Mouse (Mus musculus) hindbrain, embryonic 15.5 days (tissue): ENCODE results near the gene Dlgap1. TPM values are rescaled to one million over a fixed set of nuclear protein-coding genes. Genes with fewer than 3 reads are reported as not detected.

Source experiments
- ATAC-seq: fragments of 200-750 bp; cut with Nextera tagmentation; 2 replicates; pipeline ENCODE4 v1.8.0; 2017; ENCODE audit warnings: low read depth, moderate number of reproducible peaks, moderate TSS enrichment; ENCODE audit not compliant: low FRiP score
- H3K27ac ChIP-seq: fragments of 300-500 bp; sonication (generic); replicated peaks from 2 replicates; pipeline ENCODE4 v1.5.1; 2015; ENCODE audit warnings: mild to moderate bottlenecking, inconsistent platforms
- H3K27me3 ChIP-seq: fragments of 300-500 bp; sonication (generic); 2 replicates; pipeline ENCODE4 v1.6.1; 2015; ENCODE audit warnings: control low read depth, inconsistent platforms
- H3K36me3 ChIP-seq: fragments of 300-500 bp; sonication (generic); 2 replicates; pipeline ENCODE4 v1.6.1; 2015; ENCODE audit warnings: control low read depth, inconsistent platforms
- H3K4me1 ChIP-seq: fragments of 300-500 bp; sonication (generic); replicated peaks from 2 replicates; pipeline ENCODE4 v1.6.1; 2015; ENCODE audit warnings: control low read depth, inconsistent platforms
- H3K4me2 ChIP-seq: fragments of 300-500 bp; sonication (generic); 2 replicates; pipeline ENCODE4 v1.6.1; 2015; ENCODE audit warnings: moderate library complexity, mild to moderate bottlenecking, inconsistent platforms
- H3K4me3 ChIP-seq: fragments of 300-500 bp; sonication (generic); 2 replicates; pipeline ENCODE4 v1.5.1; 2015; ENCODE audit warnings: mild to moderate bottlenecking, inconsistent platforms
- H3K9ac ChIP-seq: fragments of 300-500 bp; sonication (generic); 2 replicates; pipeline ENCODE4 v1.6.1; 2015; ENCODE audit warnings: inconsistent platforms
- H3K9me3 ChIP-seq: fragments of 300-500 bp; sonication (generic); 2 replicates; pipeline ENCODE4 v1.6.1; 2016; ENCODE audit warnings: control low read depth, inconsistent platforms
- WGBS: fragments of 180-500 bp; shearing (Covaris S2); methylation state at CpG from one replicate; pipeline ENCODE4 v1.1.7; 2015; 5-methylcytosine and 5-hydroxymethylcytosine counted together
- polyA plus RNA-seq: library from polyadenylated mRNA; unstranded; fragments of >200 nt; fragmentation: Nextera tagmentation; extraction: Ambion mirVana; gene quantifications from 2 replicates; pipeline ENCODE4 v1.2.1, GENCODE M21; 2015

Gene Dlgap1
- polyA plus RNA-seq, 1 experiment from 2014 or later, result 39.5 TPM

- H3K4me3 ChIP-seq, result no peak overlapping the region
- H3K9ac ChIP-seq, result no peak overlapping the region
- no peaks in the 10 kb centered on the region for H3K27me3 ChIP-seq
- no peaks in the 10 kb centered on the region for H3K36me3 ChIP-seq
- no peak overlapping the region for H3K4me2 ChIP-seq
- no peak for ATAC-seq
- H3K9me3 ChIP-seq, result no peaks in the 10 kb centered on the region
- no peaks in the 10 kb centered on the region for H3K4me1 ChIP-seq
- H3K27ac ChIP-seq, result no peak overlapping the region
- 82% methylated on average over 10 of the region's 10 CpGs for WGBS
Measured at GRCm38 (mm10) chr17:70762634-70763033, 793.8 kb downstream of the Dlgap1 start.

GRCm38 (mm10) chr17:70765337-70765736, 796.5 kb downstream of the Dlgap1 start:
- ATAC-seq, result no peak
- Histone ChIP-seq H3K4me3 (no peak overlapping the region), H3K36me3 (0 out of 2 replicates have a peak, but pooled peaks cover 4% of the 10 kb centered on the region), H3K27me3 (no peaks in the 10 kb centered on the region), H3K9me3 (no peaks in the 10 kb centered on the region), H3K4me2 (no peak overlapping the region), H3K9ac (no peak overlapping the region), H3K27ac (no peak overlapping the region), H3K4me1 (no peaks in the 10 kb centered on the region)
- 97% methylated on average over 9 of the region's 9 CpGs for WGBS

- no peaks in the 10 kb centered on the region for H3K9me3 ChIP-seq
- H3K27me3 ChIP-seq, result no peaks in the 10 kb centered on the region
- no peak overlapping the region for H3K27ac ChIP-seq
- no peak for ATAC-seq
- no peak overlapping the region for H3K9ac ChIP-seq
- no peak overlapping the region for H3K4me3 ChIP-seq
- WGBS, result 92% methylated on average over 18 of the region's 18 CpGs
- H3K4me1 ChIP-seq, result no peaks in the 10 kb centered on the region
- 0 out of 2 replicates have a peak, but pooled peaks cover 4% of the 10 kb centered on the region for H3K36me3 ChIP-seq
- H3K4me2 ChIP-seq, result no peak overlapping the region
Measured at GRCm38 (mm10) chr17:70765976-70766375, 797.1 kb downstream of the Dlgap1 start.

GRCm38 (mm10) chr17:70772120-70772899, 803.4 kb downstream of the Dlgap1 start:
- H3K4me2 ChIP-seq, result no peak overlapping the region
- H3K9ac ChIP-seq, result no peak overlapping the region
- no peak for ATAC-seq
- no peaks in the 10 kb centered on the region for H3K9me3 ChIP-seq
- H3K4me3 ChIP-seq, result no peak overlapping the region
- H3K27me3 ChIP-seq, result no peaks in the 10 kb centered on the region
- H3K4me1 ChIP-seq, result no peaks in the 10 kb centered on the region
- 9% methylated on average over 10 of the region's 10 CpGs for WGBS
- H3K27ac ChIP-seq, result no peak overlapping the region
- 0 out of 2 replicates have a peak, but pooled peaks cover 4% of the 10 kb centered on the region for H3K36me3 ChIP-seq

DNA sequence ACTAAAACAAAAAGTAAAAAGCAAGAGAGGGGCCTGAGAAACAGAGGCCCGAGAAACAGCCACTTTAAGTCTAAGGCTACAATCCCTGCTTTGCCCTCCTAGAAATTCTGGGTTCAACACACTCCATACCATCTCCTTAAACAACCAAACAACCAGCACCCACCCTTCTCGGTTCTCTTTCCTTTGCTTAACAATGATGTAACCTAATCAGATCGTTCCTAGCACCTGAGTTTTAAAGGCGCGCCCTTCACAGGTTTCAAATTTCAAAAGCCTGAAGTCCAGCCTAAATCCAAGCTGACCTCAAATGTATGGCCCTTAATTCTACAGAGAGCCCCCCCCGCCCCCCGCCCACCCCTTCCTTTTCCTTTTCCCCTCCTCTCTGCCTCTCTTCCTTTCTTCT, 810.9 kb downstream of the Dlgap1 start:
- no peaks in the 10 kb centered on the region for H3K36me3 ChIP-seq
- H3K9ac ChIP-seq, result no peak overlapping the region
- no peak overlapping the region for H3K4me3 ChIP-seq
- ATAC-seq, result no peak
- no peak overlapping the region for H3K27ac ChIP-seq
- H3K4me2 ChIP-seq, result no peak overlapping the region
- no peaks in the 10 kb centered on the region for H3K9me3 ChIP-seq
- no peaks in the 10 kb centered on the region for H3K4me1 ChIP-seq
- 39% methylated on average over 7 of the region's 7 CpGs for WGBS
- no peaks in the 10 kb centered on the region for H3K27me3 ChIP-seq

- H3K27ac ChIP-seq, result no peak overlapping the region
- no peak overlapping the region for H3K4me2 ChIP-seq
Measured at GRCm38 (mm10) chr17:70780726-70781689, 812.1 kb downstream of the Dlgap1 start.

DNA sequence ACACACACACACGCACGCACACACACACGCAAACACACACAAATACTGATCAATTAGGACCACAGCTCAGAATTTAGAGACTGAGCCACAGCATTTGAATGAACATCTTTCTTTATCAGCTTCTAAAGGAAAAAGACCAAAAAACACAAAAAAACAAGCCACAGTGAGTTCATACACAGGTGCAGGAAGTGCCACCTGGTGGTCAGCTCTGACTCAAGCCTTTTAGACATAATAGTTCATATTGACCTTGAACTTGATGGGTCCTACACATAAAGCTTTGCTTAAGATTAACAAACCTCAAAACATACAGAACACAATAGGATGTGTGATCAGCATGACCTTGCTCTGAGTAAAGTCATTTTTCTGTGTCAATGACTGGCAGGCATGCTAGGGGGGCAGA, 814.4 kb downstream of the Dlgap1 start:
- ATAC-seq, result no peak
- 86% methylated on average over 3 of the region's 3 CpGs for WGBS
- no peak overlapping the region for H3K27ac ChIP-seq
- H3K36me3 ChIP-seq, result 0 out of 2 replicates have a peak, but pooled peaks cover 7% of the 10 kb centered on the region
- no peaks in the 10 kb centered on the region for H3K4me1 ChIP-seq
- no peak overlapping the region for H3K4me2 ChIP-seq
- no peaks in the 10 kb centered on the region for H3K27me3 ChIP-seq
- no peak overlapping the region for H3K9ac ChIP-seq
- no peaks in the 10 kb centered on the region for H3K9me3 ChIP-seq
- no peak overlapping the region for H3K4me3 ChIP-seq

More at GRCm38 (mm10) chr17:70780726-70781689, 812.1 kb downstream of the Dlgap1 start:
- Histone ChIP-seq H3K36me3 (no peaks in the 10 kb centered on the region), H3K9me3 (no peaks in the 10 kb centered on the region), H3K27me3 (no peaks in the 10 kb centered on the region), H3K9ac (no peak overlapping the region), H3K4me1 (no peaks in the 10 kb centered on the region), H3K4me3 (no peak overlapping the region)
- peak; percentile 79; the same call in 1 of the 2 replicates for ATAC-seq
- WGBS, result 40% methylated on average over 18 of the region's 18 CpGs

DNA sequence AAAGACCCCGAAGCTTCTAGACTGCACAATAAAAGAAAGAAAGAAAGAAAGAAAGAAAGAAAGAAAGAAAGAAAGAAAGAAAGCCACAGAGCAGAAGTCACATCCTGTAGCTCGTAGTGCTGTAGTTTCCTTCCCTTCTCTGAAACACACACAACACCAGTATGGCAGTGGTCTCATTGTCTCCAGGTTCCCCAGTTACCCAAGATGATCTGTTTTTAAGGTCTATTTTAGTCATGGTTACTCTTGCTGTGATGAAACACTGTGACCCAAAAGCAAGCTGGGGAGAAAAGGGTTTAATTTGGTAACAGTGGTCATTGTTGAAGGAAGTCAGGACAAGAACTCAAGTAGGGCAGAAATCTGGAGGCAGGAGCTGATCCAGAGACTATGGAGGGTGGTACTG, 818.5 kb downstream of the Dlgap1 start:
- H3K27ac ChIP-seq, result no peak overlapping the region
- H3K4me2 ChIP-seq, result no peak overlapping the region
- no peaks in the 10 kb centered on the region for H3K9me3 ChIP-seq
- H3K36me3 ChIP-seq, result 0 out of 2 replicates have a peak, but pooled peaks cover 8% of the 10 kb centered on the region
- no peaks in the 10 kb centered on the region for H3K27me3 ChIP-seq
- H3K4me1 ChIP-seq, result no peaks in the 10 kb centered on the region
- ATAC-seq, result no peak
- 93% methylated on average over 2 of the region's 2 CpGs for WGBS
- no peak overlapping the region for H3K9ac ChIP-seq
- no peak overlapping the region for H3K4me3 ChIP-seq

GRCm38 (mm10) chr17:70790801-70791200, 821.9 kb downstream of the Dlgap1 start:
- H3K4me3 ChIP-seq, result no peak overlapping the region
- no peak overlapping the region for H3K4me2 ChIP-seq
- no peaks in the 10 kb centered on the region for H3K27me3 ChIP-seq
- no peak for ATAC-seq
- WGBS, result 94% methylated on average over 4 of the region's 4 CpGs
- H3K36me3 ChIP-seq, result 0 out of 2 replicates have a peak, but pooled peaks cover 8% of the 10 kb centered on the region
- H3K9ac ChIP-seq, result no peak overlapping the region
- H3K27ac ChIP-seq, result no peak overlapping the region
- no peaks in the 10 kb centered on the region for H3K9me3 ChIP-seq
- peaks cover 9% of the 10 kb centered on the region; the same call in 1 of the 2 replicates for H3K4me1 ChIP-seq

DNA sequence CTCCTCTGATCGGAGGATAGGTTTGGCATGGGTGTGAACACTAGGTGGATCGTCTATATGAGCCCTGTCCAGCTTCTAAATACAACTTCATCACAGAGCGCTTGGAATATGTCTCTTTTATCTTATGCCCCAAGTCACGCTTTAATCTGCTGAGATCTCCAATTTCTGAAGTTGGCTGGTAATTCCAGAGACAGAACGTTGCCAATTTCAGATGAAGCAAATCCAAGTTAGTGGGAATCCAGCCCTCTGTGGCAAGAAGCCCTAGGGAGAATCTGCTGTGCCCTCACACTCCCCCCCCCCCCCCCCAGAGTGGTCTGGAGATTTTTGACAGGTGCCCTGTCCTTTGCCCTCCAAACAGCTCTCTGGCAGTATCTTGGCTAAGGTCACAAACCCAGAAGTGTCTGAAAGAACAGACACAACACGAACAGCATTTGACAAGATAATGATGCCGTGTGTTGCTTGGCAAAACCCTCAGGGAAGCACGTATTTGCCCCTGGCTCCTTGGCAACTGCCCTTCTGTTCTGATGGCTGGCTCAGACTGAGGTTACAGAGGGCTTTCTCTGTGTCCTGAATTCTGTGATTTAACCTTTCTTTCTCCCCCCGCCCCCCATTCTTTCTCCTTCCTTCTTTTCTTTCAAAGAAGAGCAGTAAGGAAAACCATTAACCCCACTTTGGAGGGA, 822.9 kb downstream of the Dlgap1 start:
- no peaks in the 10 kb centered on the region for H3K27me3 ChIP-seq
- WGBS, result 69% methylated on average over 9 of the region's 9 CpGs

GRCm38 (mm10) chr17:70794291-70794690, 825.4 kb downstream of the Dlgap1 start:
- 9% methylated on average over 7 of the region's 7 CpGs for WGBS
- Histone ChIP-seq H3K4me1 (peaks cover 9% of the 10 kb centered on the region; the same call in 1 of the 2 replicates), H3K27ac (peak overlapping the region; percentile 29), H3K9ac (0 out of 2 replicates have a peak overlapping the region, but pooled peaks have one; percentile 7), H3K27me3 (no peaks in the 10 kb centered on the region), H3K4me3 (no peak overlapping the region), H3K9me3 (no peaks in the 10 kb centered on the region), H3K36me3 (no peaks in the 10 kb centered on the region), H3K4me2 (peak overlapping the region; percentile 4; the same call in 1 of the 2 replicates)
- peak; percentile 45 for ATAC-seq

More for the DNA sequence above, 822.9 kb downstream of the Dlgap1 start:
- ATAC-seq, result no peak
- H3K4me1 ChIP-seq, result peaks cover 9% of the 10 kb centered on the region; the same call in 1 of the 2 replicates
- H3K9me3 ChIP-seq, result no peaks in the 10 kb centered on the region
- H3K4me3 ChIP-seq, result no peak overlapping the region
- no peak overlapping the region for H3K9ac ChIP-seq
- 0 out of 2 replicates have a peak, but pooled peaks cover 8% of the 10 kb centered on the region for H3K36me3 ChIP-seq
- H3K4me2 ChIP-seq, result no peak overlapping the region
- no peak overlapping the region for H3K27ac ChIP-seq
